Mouse (Mus musculus): ENCODE data around the gene Lrrk1. TPM values are rescaled to one million over a fixed set of nuclear protein-coding genes. Genes with fewer than 3 reads are reported as not detected.
"Not testable (repeated sequence)": the region's sequence is repeated elsewhere in the genome, so short reads cannot be mapped to it uniquely, and the experiment has no call there.

The Lrrk1 gene
- polyA plus RNA-seq, 1 experiment from 2014 or later = 6.5 TPM

DNA sequence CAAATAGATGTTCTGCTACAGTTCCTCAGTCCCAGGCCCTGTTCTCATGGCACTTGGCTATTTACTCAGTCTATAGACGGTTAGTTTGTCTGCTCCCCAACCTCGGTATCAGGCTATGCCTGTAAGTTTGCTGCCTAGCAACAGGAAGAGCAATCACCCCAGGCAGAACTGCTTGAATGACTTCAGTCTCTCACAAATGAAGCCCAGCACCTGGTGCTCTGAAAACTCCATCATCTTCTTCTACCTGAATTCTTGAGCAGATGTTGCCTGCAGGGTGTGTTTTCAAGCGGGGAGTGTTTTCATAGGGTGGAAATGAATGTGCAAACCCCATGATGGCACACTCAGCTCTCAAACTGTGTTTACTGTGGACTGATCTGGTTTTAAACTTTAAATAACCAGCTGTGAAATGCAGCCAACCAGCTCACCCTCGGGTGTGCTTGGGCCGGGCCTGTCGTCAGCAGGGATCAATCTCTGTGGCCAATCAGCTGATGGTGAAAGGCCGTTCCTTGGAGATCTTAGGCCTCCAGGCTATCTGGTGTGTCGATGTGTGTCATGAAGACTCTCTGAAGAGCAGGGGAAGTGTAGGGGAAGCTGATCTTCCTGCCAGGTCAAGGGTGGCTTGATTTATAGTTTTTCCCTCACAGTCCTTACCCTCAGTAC is 187.2 kb downstream of the Lrrk1 start:
- peaks cover 13% of the 10 kb centered on the region for H3K4me1 ChIP-seq (replicated peaks)
- ATAC-seq (ENCODE audit: low read depth) = 0 out of 2 replicates have a peak, but pooled peaks have one; percentile 27
- no peaks in the 10 kb centered on the region for H3K36me3 ChIP-seq
- H3K4me2 ChIP-seq = no peak overlapping the region
- no peak overlapping the region; the same call in 1 of the 2 replicates for H3K27ac ChIP-seq (replicated peaks)
- H3K4me3 ChIP-seq = no peak overlapping the region
- H3K9ac ChIP-seq = no peak overlapping the region
- H3K27me3 ChIP-seq = no peaks in the 10 kb centered on the region
- 43% methylated on average over 8 of the region's 8 CpGs for WGBS
- peaks cover 5% of the 10 kb centered on the region; the same call in 1 of the 2 replicates for H3K9me3 ChIP-seq

- Histone ChIP-seq H3K4me3 (no peak overlapping the region), H3K4me1 (replicated peaks) (peaks cover 13% of the 10 kb centered on the region), H3K27ac (replicated peaks) (no peak overlapping the region), H3K4me2 (no peak overlapping the region), H3K27me3 (no peaks in the 10 kb centered on the region), H3K36me3 (no peaks in the 10 kb centered on the region), H3K9me3 (peaks cover 5% of the 10 kb centered on the region; the same call in 1 of the 2 replicates), H3K9ac (no peak overlapping the region)
- WGBS = 87% methylated on average over 3 of the region's 3 CpGs
- ATAC-seq (ENCODE audit: low read depth) = no peak
Observed at GRCm38 (mm10) chr7:66200383-66200782, 187.8 kb downstream of the Lrrk1 start.

- H3K9me3 ChIP-seq = peaks cover under 1% of the 10 kb centered on the region; the same call in 1 of the 2 replicates
- peaks cover 13% of the 10 kb centered on the region for H3K4me1 ChIP-seq (replicated peaks)
- H3K27ac ChIP-seq (replicated peaks) = no peak overlapping the region
- no peaks in the 10 kb centered on the region for H3K27me3 ChIP-seq
- no peaks in the 10 kb centered on the region for H3K36me3 ChIP-seq
- H3K9ac ChIP-seq = no peak overlapping the region
- WGBS = 80% methylated on average over 5 of the region's 5 CpGs
- ATAC-seq (ENCODE audit: low read depth) = 0 out of 2 replicates have a peak, but pooled peaks have one; percentile 43
- H3K4me2 ChIP-seq = no peak overlapping the region
- H3K4me3 ChIP-seq = no peak overlapping the region
Observed at GRCm38 (mm10) chr7:66199391-66199831, 188.7 kb downstream of the Lrrk1 start.

GRCm38 (mm10) chr7:66198416-66198815 is 189.7 kb downstream of the Lrrk1 start:
- WGBS = 89% methylated on average over 10 of the region's 10 CpGs
- H3K4me1 ChIP-seq (replicated peaks) = peaks cover 13% of the 10 kb centered on the region
- no peak overlapping the region for H3K9ac ChIP-seq
- no peaks in the 10 kb centered on the region for H3K27me3 ChIP-seq
- H3K4me2 ChIP-seq = no peak overlapping the region
- H3K4me3 ChIP-seq = no peak overlapping the region
- H3K9me3 ChIP-seq = no peaks in the 10 kb centered on the region
- H3K27ac ChIP-seq (replicated peaks) = no peak overlapping the region
- no peaks in the 10 kb centered on the region for H3K36me3 ChIP-seq
- no peak for ATAC-seq (ENCODE audit: low read depth)

DNA sequence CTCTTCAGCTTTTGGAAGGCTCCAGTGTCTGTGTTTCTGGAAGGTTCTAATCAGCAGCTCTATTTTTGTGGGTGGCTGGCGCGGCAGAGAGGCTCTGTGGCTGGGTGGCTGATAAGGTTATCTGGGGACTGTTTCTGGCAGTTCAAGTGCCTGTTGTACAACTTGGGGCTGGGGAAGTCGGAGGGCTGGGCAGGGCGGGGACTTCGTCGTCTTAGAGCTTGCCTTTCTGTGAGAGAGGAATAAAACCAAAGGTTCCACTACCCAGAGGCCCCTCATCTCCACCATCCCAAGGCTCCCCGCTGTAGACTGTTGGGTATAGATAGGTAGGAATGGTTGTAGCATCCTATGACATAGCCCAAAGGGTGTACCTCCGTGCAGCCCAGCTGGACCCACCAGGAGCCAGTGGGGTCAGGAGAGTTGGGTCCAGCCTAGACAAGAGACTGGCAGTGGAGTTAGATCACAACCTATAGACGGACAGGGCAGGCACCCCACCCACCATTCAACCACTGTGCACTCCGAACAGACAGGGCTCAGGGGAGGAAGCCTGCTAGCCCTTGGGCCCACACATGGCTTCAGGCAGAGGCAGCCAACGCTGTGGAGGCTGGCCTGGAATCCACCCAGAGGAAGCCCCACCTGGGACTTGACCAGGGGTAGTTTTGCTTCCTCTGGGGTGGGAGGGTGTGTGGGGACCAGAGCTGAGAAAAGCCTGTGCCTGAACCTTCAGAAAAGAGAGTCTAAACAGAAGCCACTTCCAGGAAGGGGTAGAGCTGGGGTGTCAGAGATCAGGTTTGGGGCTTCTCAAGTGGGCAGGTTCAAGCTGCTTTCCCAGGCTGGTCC is 191.3 kb downstream of the Lrrk1 start:
- Histone ChIP-seq H3K9ac (no peak overlapping the region), H3K36me3 (no peaks in the 10 kb centered on the region), H3K4me3 (no peak overlapping the region), H3K27ac (replicated peaks) (no peak overlapping the region), H3K4me1 (replicated peaks) (peaks cover 13% of the 10 kb centered on the region), H3K27me3 (no peaks in the 10 kb centered on the region), H3K4me2 (no peak overlapping the region), H3K9me3 (no peaks in the 10 kb centered on the region)
- no peak for ATAC-seq (ENCODE audit: low read depth)
- 86% methylated on average over 11 of the region's 11 CpGs for WGBS

DNA sequence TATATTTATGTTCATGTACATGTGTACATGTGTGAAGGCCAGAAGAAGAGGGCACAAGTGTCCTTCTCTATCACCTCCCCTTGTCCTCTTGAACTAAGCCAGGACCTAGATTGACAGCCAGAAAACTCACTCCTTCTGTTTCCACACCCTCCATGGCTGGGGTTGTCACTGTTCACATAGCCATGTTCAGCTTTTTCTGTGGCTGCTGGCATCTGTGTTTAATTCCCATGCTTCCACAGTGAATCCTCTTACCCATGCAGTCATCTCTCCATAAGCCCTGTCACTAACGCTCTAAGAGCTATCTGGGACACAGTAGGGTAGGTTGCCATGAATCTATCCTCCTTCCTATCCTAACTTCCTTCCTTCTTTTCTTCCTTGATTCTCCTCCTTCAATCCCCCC is 192.3 kb downstream of the Lrrk1 start:
- Histone ChIP-seq H3K27ac (replicated peaks) (no peak overlapping the region), H3K36me3 (no peaks in the 10 kb centered on the region), H3K4me3 (no peak overlapping the region), H3K27me3 (no peaks in the 10 kb centered on the region), H3K9me3 (no peaks in the 10 kb centered on the region), H3K4me1 (replicated peaks) (peaks cover 7% of the 10 kb centered on the region), H3K4me2 (no peak overlapping the region), H3K9ac (no peak overlapping the region)
- ATAC-seq (ENCODE audit: low read depth) = no peak
- 88% methylated on average over 1 of the region's 1 CpGs for WGBS

DNA sequence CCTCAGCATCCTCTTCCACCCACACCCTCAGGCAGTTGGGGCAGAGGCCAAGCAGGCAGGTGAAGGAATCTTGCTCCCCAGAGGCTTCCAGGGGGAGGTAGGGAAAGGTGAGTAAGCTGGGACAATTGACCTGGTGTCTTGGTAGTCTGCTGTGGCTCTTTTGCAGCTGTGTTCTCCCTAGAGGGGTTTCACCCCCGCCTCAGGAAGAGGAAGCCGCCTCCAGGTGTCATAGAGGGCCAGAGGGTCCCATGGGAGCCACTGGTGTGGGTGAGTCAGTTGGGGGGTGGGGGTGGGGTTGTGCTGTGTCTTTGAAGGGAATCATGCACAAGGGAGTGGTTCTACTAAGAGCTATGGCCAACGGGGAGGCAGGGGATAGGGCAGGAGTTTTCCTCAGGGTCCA is 193.6 kb downstream of the Lrrk1 start:
- 71% methylated on average over 3 of the region's 3 CpGs for WGBS

GRCm38 (mm10) chr7:66190385-66190784 is 197.8 kb downstream of the Lrrk1 start:
- ATAC-seq (ENCODE audit: low read depth); H3K27ac ChIP-seq (replicated peaks); H3K4me1 ChIP-seq (replicated peaks); H3K4me2 ChIP-seq; H3K4me3 ChIP-seq; H3K9me3 ChIP-seq; H3K27me3 ChIP-seq; H3K36me3 ChIP-seq; H3K9ac ChIP-seq: not testable (repeated sequence)
- WGBS = 91% methylated on average over 10 of the region's 10 CpGs

More for the DNA sequence above, 193.6 kb downstream of the Lrrk1 start:
- Histone ChIP-seq H3K9ac (no peak overlapping the region), H3K4me1 (replicated peaks) (no peaks in the 10 kb centered on the region; the same call in 1 of the 2 replicates), H3K27ac (replicated peaks) (no peak overlapping the region), H3K4me2 (no peak overlapping the region), H3K36me3 (no peaks in the 10 kb centered on the region), H3K4me3 (no peak overlapping the region), H3K9me3 (no peaks in the 10 kb centered on the region), H3K27me3 (no peaks in the 10 kb centered on the region)
- no peak for ATAC-seq (ENCODE audit: low read depth)

- WGBS = 78% methylated on average over 4 of the region's 4 CpGs
- no peak for ATAC-seq (ENCODE audit: low read depth)
- Histone ChIP-seq H3K9ac (no peak overlapping the region), H3K27me3 (no peaks in the 10 kb centered on the region), H3K9me3 (no peaks in the 10 kb centered on the region), H3K4me2 (no peak overlapping the region), H3K4me3 (no peak overlapping the region), H3K4me1 (replicated peaks) (no peaks in the 10 kb centered on the region), H3K36me3 (no peaks in the 10 kb centered on the region), H3K27ac (replicated peaks) (no peak overlapping the region)
Observed at GRCm38 (mm10) chr7:66187581-66188231, 200.4 kb downstream of the Lrrk1 start.

DNA sequence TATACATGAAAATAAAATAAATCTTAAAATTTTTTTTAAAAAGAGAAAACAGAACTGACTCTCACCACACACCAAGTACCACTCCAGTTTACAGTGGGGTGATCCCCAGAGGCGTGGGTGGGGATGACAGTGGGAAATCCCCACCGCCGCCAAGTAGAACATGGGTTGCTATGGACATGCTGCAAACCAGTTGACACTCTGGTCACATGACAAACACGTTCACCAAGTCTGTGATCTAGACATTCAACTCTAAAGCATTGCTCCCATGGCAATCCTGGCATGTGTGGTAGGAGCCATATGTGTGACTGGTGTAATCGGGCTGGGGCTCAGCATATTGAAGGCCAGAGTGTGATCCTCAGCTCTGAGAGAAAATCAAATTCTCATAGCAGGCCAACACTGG is 202.8 kb downstream of the Lrrk1 start:
- Histone ChIP-seq H3K4me1 (replicated peaks) (no peaks in the 10 kb centered on the region), H3K27me3 (no peaks in the 10 kb centered on the region), H3K4me2 (no peak overlapping the region), H3K27ac (replicated peaks) (no peak overlapping the region), H3K9me3 (no peaks in the 10 kb centered on the region), H3K9ac (no peak overlapping the region), H3K4me3 (no peak overlapping the region), H3K36me3 (no peaks in the 10 kb centered on the region)
- ATAC-seq (ENCODE audit: low read depth) = no peak
- 93% methylated on average over 5 of the region's 5 CpGs for WGBS

GRCm38 (mm10) chr7:66184026-66184425 is 204.1 kb downstream of the Lrrk1 start:
- no peaks in the 10 kb centered on the region for H3K27me3 ChIP-seq
- H3K4me3 ChIP-seq = no peak overlapping the region
- WGBS = 91% methylated on average over 4 of the region's 4 CpGs
- ATAC-seq (ENCODE audit: low read depth) = no peak
- no peaks in the 10 kb centered on the region for H3K9me3 ChIP-seq
- H3K27ac ChIP-seq (replicated peaks) = no peak overlapping the region
- H3K4me2 ChIP-seq = no peak overlapping the region
- peaks cover 6% of the 10 kb centered on the region for H3K4me1 ChIP-seq (replicated peaks)
- no peak overlapping the region for H3K9ac ChIP-seq
- H3K36me3 ChIP-seq = no peaks in the 10 kb centered on the region

DNA sequence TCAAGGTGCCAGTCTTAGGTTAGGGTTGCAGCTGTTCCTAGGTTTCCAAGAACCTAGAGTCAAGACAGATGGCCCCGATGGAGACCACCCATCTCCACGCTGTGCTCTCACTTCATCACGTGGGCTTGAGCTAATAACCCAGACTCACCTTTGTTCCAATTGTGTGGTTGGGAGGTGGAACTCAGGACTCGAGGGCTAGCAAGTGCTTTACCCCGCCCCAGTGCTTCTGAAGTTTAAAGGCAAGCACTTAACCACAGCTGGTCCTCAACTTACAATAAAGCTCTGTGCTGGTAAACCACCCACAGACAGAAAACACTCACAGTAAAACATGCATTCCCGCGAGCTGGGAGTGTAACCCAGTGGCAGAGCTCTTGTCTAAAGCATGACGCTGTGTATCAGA is 204.7 kb downstream of the Lrrk1 start:
- 59% methylated on average over 8 of the region's 8 CpGs for WGBS
- Histone ChIP-seq H3K4me1 (replicated peaks) (peaks cover 10% of the 10 kb centered on the region), H3K27ac (replicated peaks) (no peak overlapping the region), H3K9me3 (no peaks in the 10 kb centered on the region), H3K4me3 (no peak overlapping the region), H3K4me2 (no peak overlapping the region), H3K9ac (no peak overlapping the region), H3K36me3 (no peaks in the 10 kb centered on the region), H3K27me3 (no peaks in the 10 kb centered on the region)
- ATAC-seq (ENCODE audit: low read depth) = no peak
